Mouse (Mus musculus): ENCODE measurements around the gene Dtx1.

Gene Dtx1

GRCm38 (mm10) chr5:120687484-120687851, 24.3 kb downstream of the Dtx1 start:
- in situ Hi-C loops (cut with MboI; ENCODE audit: low pct_unique_long_range_greater_than_20kb in 1 of 2, low sequenced_read_pairs in 2 of 2, unreplicated experiment in 1 of 2): no loop called here

GRCm38 (mm10) chr5:120686749-120687483, 24.8 kb downstream of the Dtx1 start:
- in situ Hi-C loops (cut with MboI; ENCODE audit: low pct_unique_long_range_greater_than_20kb in 1 of 2, low sequenced_read_pairs in 2 of 2, unreplicated experiment in 1 of 2): no loop called here

GRCm38 (mm10) chr5:120685678-120686077, 26.0 kb downstream of the Dtx1 start:
- in situ Hi-C loops (cut with MboI; ENCODE audit: low pct_unique_long_range_greater_than_20kb in 1 of 2, low sequenced_read_pairs in 2 of 2, unreplicated experiment in 1 of 2): no loop called here

GRCm38 (mm10) chr5:120682982-120683771, 28.6 kb downstream of the Dtx1 start:
- in situ Hi-C loops (cut with MboI; ENCODE audit: low pct_unique_long_range_greater_than_20kb in 1 of 2, low sequenced_read_pairs in 2 of 2, unreplicated experiment in 1 of 2): no loop called here

GRCm38 (mm10) chr5:120680918-120681317, 30.8 kb downstream of the Dtx1 start:
- in situ Hi-C loops (cut with MboI; ENCODE audit: low pct_unique_long_range_greater_than_20kb in 1 of 2, low sequenced_read_pairs in 2 of 2, unreplicated experiment in 1 of 2): no loop called here

- in situ Hi-C loops (cut with MboI; ENCODE audit: low pct_unique_long_range_greater_than_20kb in 1 of 2, low sequenced_read_pairs in 2 of 2, unreplicated experiment in 1 of 2): loop anchor here in 1 of 2 experiments (5.0 kb wide), 1 partner anchor 32 kb away; the partner anchor contains the start of gene Dtx1
These were observed 31.8 kb downstream of the Dtx1 start for GRCm38 (mm10) chr5:120679676-120680555.

- in situ Hi-C loops (cut with MboI; ENCODE audit: low pct_unique_long_range_greater_than_20kb in 1 of 2, low sequenced_read_pairs in 2 of 2, unreplicated experiment in 1 of 2): loop anchor here in 1 of 2 experiments (5.0 kb wide), 1 partner anchor 35 kb away; the partner anchor contains the start of gene Dtx1
These were observed 34.2 kb downstream of the Dtx1 start for GRCm38 (mm10) chr5:120677516-120677915.

GRCm38 (mm10) chr5:120674229-120675145, 37.2 kb downstream of the Dtx1 start:
- in situ Hi-C loops (cut with MboI; ENCODE audit: low pct_unique_long_range_greater_than_20kb in 1 of 2, low sequenced_read_pairs in 2 of 2, unreplicated experiment in 1 of 2): loop anchor here in 1 of 2 experiments (5.0 kb wide), 1 partner anchor 38 kb away; the partner anchor contains the start of gene Dtx1

- in situ Hi-C loops (cut with MboI; ENCODE audit: low pct_unique_long_range_greater_than_20kb in 1 of 2, low sequenced_read_pairs in 2 of 2, unreplicated experiment in 1 of 2): no loop called here
These were observed 38.1 kb downstream of the Dtx1 start for GRCm38 (mm10) chr5:120673626-120674025.

- in situ Hi-C loops (cut with MboI; ENCODE audit: low pct_unique_long_range_greater_than_20kb in 1 of 2, low sequenced_read_pairs in 2 of 2, unreplicated experiment in 1 of 2): no loop called here
These were observed 39.9 kb downstream of the Dtx1 start for GRCm38 (mm10) chr5:120671865-120672264.

- in situ Hi-C loops (cut with MboI; ENCODE audit: low pct_unique_long_range_greater_than_20kb in 1 of 2, low sequenced_read_pairs in 2 of 2, unreplicated experiment in 1 of 2): no loop called here
These were observed 41.6 kb downstream of the Dtx1 start for GRCm38 (mm10) chr5:120670132-120670531.

- in situ Hi-C loops (cut with MboI; ENCODE audit: low pct_unique_long_range_greater_than_20kb in 1 of 2, low sequenced_read_pairs in 2 of 2, unreplicated experiment in 1 of 2): no loop called here
These were observed 43.0 kb downstream of the Dtx1 start for GRCm38 (mm10) chr5:120668761-120669160.

GRCm38 (mm10) chr5:120664888-120665287, 46.8 kb downstream of the Dtx1 start:
- in situ Hi-C loops (cut with MboI; ENCODE audit: low pct_unique_long_range_greater_than_20kb in 1 of 2, low sequenced_read_pairs in 2 of 2, unreplicated experiment in 1 of 2): no loop called here

GRCm38 (mm10) chr5:120660816-120661215, 50.9 kb downstream of the Dtx1 start:
- in situ Hi-C loops (cut with MboI; ENCODE audit: low pct_unique_long_range_greater_than_20kb in 1 of 2, low sequenced_read_pairs in 2 of 2, unreplicated experiment in 1 of 2): no loop called here

GRCm38 (mm10) chr5:120656281-120656751, 55.4 kb downstream of the Dtx1 start:
- in situ Hi-C loops (cut with MboI; ENCODE audit: low pct_unique_long_range_greater_than_20kb in 1 of 2, low sequenced_read_pairs in 2 of 2, unreplicated experiment in 1 of 2): no loop called here

GRCm38 (mm10) chr5:120653873-120654272, 57.9 kb downstream of the Dtx1 start:
- in situ Hi-C loops (cut with MboI; ENCODE audit: low pct_unique_long_range_greater_than_20kb in 1 of 2, low sequenced_read_pairs in 2 of 2, unreplicated experiment in 1 of 2): no loop called here

- in situ Hi-C loops (cut with MboI; ENCODE audit: low pct_unique_long_range_greater_than_20kb in 1 of 2, low sequenced_read_pairs in 2 of 2, unreplicated experiment in 1 of 2): no loop called here
These were observed 58.6 kb downstream of the Dtx1 start for GRCm38 (mm10) chr5:120652915-120653701.
